Mouse (Mus musculus): Measurements from ENCODE around the gene Dab1. TPM values are rescaled to one million over a fixed set of nuclear protein-coding genes. Genes with fewer than 3 reads are reported as not detected.

The Dab1 gene
- polyA plus RNA-seq, 1 experiment from 2014 or later = 66.3 TPM

DNA sequence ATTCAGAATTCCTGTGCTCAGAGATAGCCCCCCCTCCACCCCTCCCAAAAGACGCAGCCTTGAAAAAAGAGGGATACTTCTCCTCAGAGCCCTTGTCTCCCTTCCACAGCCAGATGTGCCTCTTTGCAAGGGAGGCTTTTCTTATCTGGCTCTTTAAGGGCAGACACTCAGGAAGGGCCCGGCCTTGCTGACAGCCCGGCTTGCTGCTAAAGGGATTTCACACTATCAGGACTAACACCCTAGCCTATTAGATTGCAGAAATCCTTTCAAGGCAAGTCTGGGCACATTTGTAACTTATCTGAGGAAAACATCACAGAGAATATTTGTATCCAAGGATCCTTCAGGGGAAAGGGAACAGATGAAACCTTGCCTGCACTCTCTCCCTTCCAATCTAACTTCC is 600.9 kb downstream of the Dab1 start:
- H3K9ac ChIP-seq (replicated peaks) = no peak overlapping the region
- 0 out of 2 replicates have a peak overlapping the region, but pooled peaks have one; percentile 39 for H3K27ac ChIP-seq (replicated peaks)
- H3K4me2 ChIP-seq (replicated peaks) = no peak overlapping the region
- no peak overlapping the region for H3K4me3 ChIP-seq
- 32% methylated on average over 3 of the region's 3 CpGs for WGBS
- no peak for ATAC-seq (ENCODE audit: low FRiP score, low read depth)
- peaks cover 22% of the 10 kb centered on the region for H3K4me1 ChIP-seq
- peaks cover 6% of the 10 kb centered on the region; the same call in 1 of the 2 replicates for H3K27me3 ChIP-seq
- no peaks in the 10 kb centered on the region for H3K9me3 ChIP-seq
- no peaks in the 10 kb centered on the region for H3K36me3 ChIP-seq

DNA sequence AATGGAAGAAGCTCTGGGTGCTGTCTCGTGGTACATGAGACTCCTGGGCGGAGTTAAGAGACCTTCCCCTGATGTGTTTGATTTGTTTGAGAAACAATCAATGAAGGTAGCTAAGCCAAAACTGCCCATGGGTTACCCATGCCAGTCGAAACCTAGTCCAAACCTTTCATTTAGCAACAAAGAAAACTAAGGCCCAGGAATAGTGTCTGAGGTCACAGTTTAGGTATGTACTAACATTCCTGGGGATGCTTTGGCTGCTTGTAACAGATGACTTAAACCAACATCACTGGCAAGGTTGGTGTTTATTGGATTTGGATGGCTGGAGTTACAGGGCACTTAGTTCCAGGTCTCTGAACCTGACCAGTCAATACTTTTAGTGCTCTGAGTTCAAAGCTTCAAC is 610.1 kb downstream of the Dab1 start:
- H3K27ac ChIP-seq (replicated peaks) = no peak overlapping the region

GRCm38 (mm10) chr4:104246506-104246905 is 627.3 kb downstream of the Dab1 start:
- no peaks in the 10 kb centered on the region for H3K27me3 ChIP-seq
- H3K4me3 ChIP-seq = no peak overlapping the region
- H3K4me1 ChIP-seq = no peaks in the 10 kb centered on the region
- no peak overlapping the region for H3K4me2 ChIP-seq (replicated peaks)
- no peaks in the 10 kb centered on the region for H3K36me3 ChIP-seq
- ATAC-seq (ENCODE audit: low FRiP score, low read depth) = no peak
- no peaks in the 10 kb centered on the region for H3K9me3 ChIP-seq
- 75% methylated on average over 1 of the region's 1 CpGs for WGBS
- H3K27ac ChIP-seq (replicated peaks) = no peak overlapping the region
- H3K9ac ChIP-seq (replicated peaks) = no peak overlapping the region

More for the DNA sequence above, 610.1 kb downstream of the Dab1 start:
- Histone ChIP-seq H3K27me3 (no peaks in the 10 kb centered on the region), H3K4me2 (replicated peaks) (no peak overlapping the region), H3K9me3 (no peaks in the 10 kb centered on the region), H3K4me1 (no peaks in the 10 kb centered on the region), H3K36me3 (no peaks in the 10 kb centered on the region), H3K4me3 (no peak overlapping the region), H3K9ac (replicated peaks) (no peak overlapping the region)
- 84% methylated on average over 3 of the region's 3 CpGs for WGBS
- no peak for ATAC-seq (ENCODE audit: low FRiP score, low read depth)

DNA sequence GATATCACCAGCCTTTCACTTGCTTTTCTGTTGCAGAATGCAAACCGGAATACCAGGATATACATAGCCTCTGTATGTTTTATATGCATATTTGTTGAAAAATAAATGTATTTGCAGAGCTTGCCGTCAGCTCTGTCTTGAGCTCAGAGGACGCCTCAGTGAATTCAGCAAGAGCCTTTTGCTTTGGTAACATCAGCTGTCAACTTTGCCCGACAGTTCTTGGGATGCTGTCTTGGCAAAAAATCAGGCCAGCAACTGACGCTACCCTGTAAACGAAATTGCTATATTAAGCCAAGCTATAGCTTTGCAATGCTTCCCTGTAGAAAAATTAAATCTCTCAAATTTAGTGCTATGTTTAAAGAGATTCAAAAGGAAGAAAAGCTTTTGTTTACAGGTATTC is 630.3 kb downstream of the Dab1 start:
- no peak overlapping the region for H3K27ac ChIP-seq (replicated peaks)
- H3K4me3 ChIP-seq = no peak overlapping the region
- no peaks in the 10 kb centered on the region for H3K27me3 ChIP-seq
- H3K4me2 ChIP-seq (replicated peaks) = no peak overlapping the region
- no peak overlapping the region for H3K9ac ChIP-seq (replicated peaks)
- ATAC-seq (ENCODE audit: low FRiP score, low read depth) = no peak
- H3K9me3 ChIP-seq = no peaks in the 10 kb centered on the region
- 87% methylated on average over 6 of the region's 6 CpGs for WGBS
- H3K36me3 ChIP-seq = no peaks in the 10 kb centered on the region
- H3K4me1 ChIP-seq = no peaks in the 10 kb centered on the region

DNA sequence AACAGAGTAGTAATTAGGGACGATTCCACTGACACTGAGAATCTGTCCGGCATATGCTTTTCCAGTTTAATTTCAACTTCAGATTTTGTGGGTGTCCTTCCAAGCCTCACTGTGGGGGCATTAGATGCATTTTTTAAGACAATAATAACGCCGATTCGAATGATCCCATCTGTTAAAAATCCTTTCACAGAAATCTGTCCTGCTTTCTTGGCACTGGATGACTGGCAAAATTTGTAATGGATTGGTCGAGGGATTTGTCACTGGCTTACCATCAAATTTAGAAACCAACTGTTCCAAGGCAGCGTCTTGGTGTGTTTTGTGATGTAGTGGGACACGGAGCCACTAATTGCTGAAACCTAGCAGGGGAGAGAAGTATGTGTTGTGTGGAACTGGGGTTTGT is 638.6 kb downstream of the Dab1 start:
- H3K9ac ChIP-seq (replicated peaks) = no peak overlapping the region

GRCm38 (mm10) chr4:104269422-104270172 is 650.4 kb downstream of the Dab1 start:
- ATAC-seq (ENCODE audit: low FRiP score, low read depth) = no peak
- H3K36me3 ChIP-seq = no peaks in the 10 kb centered on the region
- WGBS = 78% methylated on average over 6 of the region's 6 CpGs
- 0 out of 2 replicates have a peak overlapping the region, but pooled peaks have one; percentile 39 for H3K27ac ChIP-seq (replicated peaks)
- H3K4me3 ChIP-seq = no peak overlapping the region
- no peaks in the 10 kb centered on the region for H3K27me3 ChIP-seq
- H3K4me1 ChIP-seq = peaks cover 9% of the 10 kb centered on the region; the same call in 1 of the 2 replicates
- no peak overlapping the region for H3K4me2 ChIP-seq (replicated peaks)
- no peak overlapping the region for H3K9ac ChIP-seq (replicated peaks)
- H3K9me3 ChIP-seq = no peaks in the 10 kb centered on the region

More for the DNA sequence above, 638.6 kb downstream of the Dab1 start:
- WGBS = 92% methylated on average over 8 of the region's 8 CpGs
- H3K36me3 ChIP-seq = no peaks in the 10 kb centered on the region
- H3K27me3 ChIP-seq = no peaks in the 10 kb centered on the region
- H3K4me1 ChIP-seq = no peaks in the 10 kb centered on the region
- no peak for ATAC-seq (ENCODE audit: low FRiP score, low read depth)
- H3K4me2 ChIP-seq (replicated peaks) = no peak overlapping the region
- H3K4me3 ChIP-seq = no peak overlapping the region
- no peak overlapping the region for H3K27ac ChIP-seq (replicated peaks)
- no peaks in the 10 kb centered on the region for H3K9me3 ChIP-seq

- H3K9ac ChIP-seq (replicated peaks) = no peak overlapping the region
- WGBS = 73% methylated on average over 5 of the region's 5 CpGs
- H3K4me2 ChIP-seq (replicated peaks) = no peak overlapping the region
- peak; percentile 47; the same call in 1 of the 2 replicates for ATAC-seq (ENCODE audit: low FRiP score, low read depth)
- H3K36me3 ChIP-seq = no peaks in the 10 kb centered on the region
- H3K4me3 ChIP-seq = no peak overlapping the region
- no peaks in the 10 kb centered on the region for H3K27me3 ChIP-seq
- H3K4me1 ChIP-seq = peaks cover 9% of the 10 kb centered on the region; the same call in 1 of the 2 replicates
- H3K27ac ChIP-seq (replicated peaks) = 0 out of 2 replicates have a peak overlapping the region, but pooled peaks have one; percentile 39
- no peaks in the 10 kb centered on the region for H3K9me3 ChIP-seq
Measured at GRCm38 (mm10) chr4:104270173-104270557, 651.0 kb downstream of the Dab1 start.

DNA sequence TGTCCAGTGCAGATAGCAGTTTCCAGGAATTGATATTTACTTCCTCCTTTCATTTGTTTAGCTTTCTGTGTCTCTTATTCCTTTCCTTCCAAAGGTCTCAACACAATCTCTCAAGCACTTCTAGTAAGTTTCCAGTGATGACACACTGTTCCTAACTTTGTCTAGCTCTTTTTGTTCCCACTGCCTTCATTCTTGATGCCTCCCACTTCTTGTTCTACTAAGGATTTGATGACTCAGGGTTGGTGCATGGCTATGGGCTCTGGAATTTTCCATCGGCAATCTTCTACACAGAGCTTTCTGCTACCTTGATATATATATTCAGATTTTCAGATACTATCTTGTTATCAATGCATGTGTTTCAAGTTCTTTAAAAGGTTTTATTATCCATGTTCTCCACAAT is 656.1 kb downstream of the Dab1 start:
- no peak overlapping the region for H3K4me2 ChIP-seq (replicated peaks)
- no peak overlapping the region for H3K9ac ChIP-seq (replicated peaks)
- no peak for ATAC-seq (ENCODE audit: low FRiP score, low read depth)
- no peaks in the 10 kb centered on the region for H3K4me1 ChIP-seq
- 87% methylated on average over 1 of the region's 1 CpGs for WGBS
- no peaks in the 10 kb centered on the region for H3K9me3 ChIP-seq
- H3K27ac ChIP-seq (replicated peaks) = no peak overlapping the region
- no peaks in the 10 kb centered on the region for H3K36me3 ChIP-seq
- no peak overlapping the region for H3K4me3 ChIP-seq
- H3K27me3 ChIP-seq = no peaks in the 10 kb centered on the region

DNA sequence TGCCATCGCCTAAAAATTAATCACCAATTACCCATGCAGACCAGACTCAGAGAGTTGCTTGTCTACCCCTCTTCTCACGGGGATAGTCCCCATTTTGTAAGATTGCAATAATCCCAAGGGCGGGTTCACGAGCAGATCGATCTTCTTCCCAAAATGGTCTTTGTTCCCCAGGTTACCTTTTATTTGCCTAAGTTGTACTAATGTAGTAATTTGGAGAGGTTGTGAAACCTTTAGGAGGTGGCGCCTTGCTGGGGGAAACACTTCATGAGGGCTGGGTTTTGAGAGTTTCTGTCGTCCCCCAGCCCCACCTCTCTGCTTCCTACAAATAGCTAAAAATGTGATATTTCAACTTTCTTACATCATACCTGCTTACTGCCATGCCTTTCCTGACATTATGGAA is 657.8 kb downstream of the Dab1 start:
- no peak overlapping the region for H3K9ac ChIP-seq (replicated peaks)
- no peak overlapping the region for H3K4me3 ChIP-seq
- H3K4me1 ChIP-seq = peaks cover 12% of the 10 kb centered on the region; the same call in 1 of the 2 replicates
- no peaks in the 10 kb centered on the region for H3K36me3 ChIP-seq
- H3K27me3 ChIP-seq = no peaks in the 10 kb centered on the region
- H3K4me2 ChIP-seq (replicated peaks) = no peak overlapping the region
- no peaks in the 10 kb centered on the region for H3K9me3 ChIP-seq
- ATAC-seq (ENCODE audit: low FRiP score, low read depth) = no peak
- H3K27ac ChIP-seq (replicated peaks) = no peak overlapping the region
- WGBS = 91% methylated on average over 7 of the region's 7 CpGs

- WGBS = 67% methylated on average over 3 of the region's 3 CpGs
- H3K27me3 ChIP-seq = no peaks in the 10 kb centered on the region
- H3K4me3 ChIP-seq = no peak overlapping the region
- no peak overlapping the region for H3K27ac ChIP-seq (replicated peaks)
- no peaks in the 10 kb centered on the region for H3K9me3 ChIP-seq
- no peak overlapping the region for H3K4me2 ChIP-seq (replicated peaks)
- H3K36me3 ChIP-seq = no peaks in the 10 kb centered on the region
- H3K4me1 ChIP-seq = peaks cover 12% of the 10 kb centered on the region; the same call in 1 of the 2 replicates
- H3K9ac ChIP-seq (replicated peaks) = no peak overlapping the region
- no peak for ATAC-seq (ENCODE audit: low FRiP score, low read depth)
Measured at GRCm38 (mm10) chr4:104281518-104281917, 662.4 kb downstream of the Dab1 start.

DNA sequence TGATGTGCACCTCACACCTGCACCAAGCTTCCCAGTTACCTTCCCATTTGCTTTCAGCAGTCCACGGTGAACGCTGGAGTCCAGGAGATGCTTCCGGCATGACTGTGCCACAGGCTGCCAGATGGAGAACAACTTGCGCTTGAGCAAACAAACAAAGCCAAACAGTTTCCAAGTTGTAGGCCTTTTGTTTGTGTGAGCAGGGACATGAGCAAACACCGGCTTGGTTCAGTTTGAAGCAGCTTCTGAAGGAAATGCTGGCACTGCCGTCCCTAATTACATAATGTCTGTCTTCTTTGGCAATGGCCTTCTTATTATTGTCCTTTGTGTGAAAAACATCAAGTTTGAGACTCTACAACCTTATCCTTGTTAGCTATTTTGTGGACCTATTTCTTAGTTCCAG is 664.7 kb downstream of the Dab1 start:
- Histone ChIP-seq H3K27ac (replicated peaks) (no peak overlapping the region), H3K4me3 (no peak overlapping the region), H3K9me3 (no peaks in the 10 kb centered on the region), H3K27me3 (no peaks in the 10 kb centered on the region), H3K36me3 (no peaks in the 10 kb centered on the region), H3K9ac (replicated peaks) (no peak overlapping the region), H3K4me2 (replicated peaks) (no peak overlapping the region), H3K4me1 (peaks cover 12% of the 10 kb centered on the region; the same call in 1 of the 2 replicates)
- ATAC-seq (ENCODE audit: low FRiP score, low read depth) = no peak
- 75% methylated on average over 6 of the region's 6 CpGs for WGBS

- no peak overlapping the region for H3K4me2 ChIP-seq (replicated peaks)
- H3K27me3 ChIP-seq = no peaks in the 10 kb centered on the region
- H3K4me3 ChIP-seq = no peak overlapping the region
- WGBS = 83% methylated on average over 3 of the region's 3 CpGs
- no peaks in the 10 kb centered on the region for H3K9me3 ChIP-seq
- ATAC-seq (ENCODE audit: low FRiP score, low read depth) = no peak
- no peak overlapping the region for H3K9ac ChIP-seq (replicated peaks)
- no peaks in the 10 kb centered on the region for H3K4me1 ChIP-seq
- no peak overlapping the region for H3K27ac ChIP-seq (replicated peaks)
- H3K36me3 ChIP-seq = no peaks in the 10 kb centered on the region
Measured at GRCm38 (mm10) chr4:104288401-104288800, 669.2 kb downstream of the Dab1 start.
